Mouse (Mus musculus): ENCODE measurements around the gene Tctex1d1. TPM values are rescaled to one million over a fixed set of nuclear protein-coding genes. Genes with fewer than 3 reads are reported as not detected.

Gene Tctex1d1
- not detected for total RNA-seq (2021)
- polyA plus RNA-seq (2012; rRNA removed), result 0.20 TPM in 1 of 2 replicates, not detected in the other
- long read RNA-seq, result 0 reads

GRCm38 (mm10) chr4:102978440-102978839, at the start of gene Tctex1d1:
Gene Tctex1d1 (plus strand): TSS chr4:102978606.
- peak; percentile 3 to 23 for DNase-seq
- intact Hi-C loops (cut with DNase I), result no loop called here
- no peak within 1 kb of the TSS for H3K27ac ChIP-seq
- H3K4me3 ChIP-seq, result no peak within 1 kb of the TSS
- H3K27me3 ChIP-seq (ENCODE audit: control insufficient read depth, insufficient read depth, low read length), result 0 out of 2 replicates have a peak, but pooled peaks cover 1% of the 10 kb centered on the region
- no peak for TF ChIP-seq CTCF (IDR thresholded peaks at IDR 0.05)
- TF ChIP-seq EP300 (IDR thresholded peaks at IDR 0.05; ENCODE audit: insufficient read depth, low read depth, low read length), result no peak
- no peak for TF ChIP-seq POLR2A (IDR thresholded peaks at IDR 0.05; ENCODE audit: insufficient read depth, low read depth, low read length)
- no peaks in the 10 kb centered on the region for H3K4me1 ChIP-seq (ENCODE audit: control insufficient read depth, insufficient read depth, low read length)
- H3K79me2 ChIP-seq (replicated peaks; ENCODE audit: control insufficient read depth, insufficient read depth, low read length), result no peaks in the 10 kb centered on the region
- 3% methylated on average over 13 of the region's 13 CpGs for WGBS
- no peaks in the 10 kb centered on the region for H3K36me3 ChIP-seq (ENCODE audit: control insufficient read depth, insufficient read depth, low read length)
- H3K9ac ChIP-seq (ENCODE audit: low read depth, low read length), result no peak within 1 kb of the TSS

DNA sequence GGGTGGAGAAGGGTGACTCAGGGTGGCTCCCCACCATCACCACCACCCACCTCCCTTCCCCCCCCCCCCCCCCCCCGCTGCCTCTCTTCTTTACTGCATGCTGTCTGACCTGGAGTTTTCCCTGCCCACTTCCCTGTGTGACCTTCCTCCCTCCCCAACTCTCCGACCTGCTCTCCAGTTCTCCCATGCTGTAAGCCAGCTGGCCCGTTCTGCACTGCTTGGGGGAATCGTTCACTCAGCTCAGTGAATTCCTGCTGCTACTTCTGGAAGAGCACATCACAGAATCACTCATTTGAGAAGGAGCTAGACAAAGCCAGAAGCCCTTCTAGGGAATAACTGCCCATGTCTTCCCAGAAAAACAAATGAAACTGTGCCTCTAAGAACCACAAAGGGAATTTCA, 48.9 kb upstream of the Tctex1d1 start:
- intact Hi-C loops (cut with DNase I), result no loop called here
- H3K36me3 ChIP-seq (ENCODE audit: control insufficient read depth, insufficient read depth, low read length), result no peaks in the 10 kb centered on the region
- TF ChIP-seq CTCF (IDR thresholded peaks at IDR 0.05) (no peak), POLR2A (IDR thresholded peaks at IDR 0.05; ENCODE audit: insufficient read depth, low read depth, low read length) (no peak), EP300 (IDR thresholded peaks at IDR 0.05; ENCODE audit: insufficient read depth, low read depth, low read length) (no peak)
- no peaks in the 10 kb centered on the region for H3K27me3 ChIP-seq (ENCODE audit: control insufficient read depth, insufficient read depth, low read length)
- DNase-seq, result no peak
- H3K4me1 ChIP-seq (ENCODE audit: control insufficient read depth, insufficient read depth, low read length), result no peaks in the 10 kb centered on the region
- H3K4me3 ChIP-seq, result no peak overlapping the region
- WGBS, result 27% methylated on average over 3 of the region's 4 CpGs
- no peak overlapping the region for H3K27ac ChIP-seq
- H3K79me2 ChIP-seq (replicated peaks; ENCODE audit: control insufficient read depth, insufficient read depth, low read length), result no peaks in the 10 kb centered on the region
- no peak overlapping the region for H3K9ac ChIP-seq (ENCODE audit: low read depth, low read length)

- Histone ChIP-seq H3K4me3 (no peak overlapping the region), H3K27me3 (ENCODE audit: control insufficient read depth, insufficient read depth, low read length) (no peaks in the 10 kb centered on the region), H3K27ac (no peak overlapping the region), H3K4me1 (ENCODE audit: control insufficient read depth, insufficient read depth, low read length) (no peaks in the 10 kb centered on the region), H3K36me3 (ENCODE audit: control insufficient read depth, insufficient read depth, low read length) (no peaks in the 10 kb centered on the region), H3K79me2 (replicated peaks; ENCODE audit: control insufficient read depth, insufficient read depth, low read length) (no peaks in the 10 kb centered on the region), H3K9ac (ENCODE audit: low read depth, low read length) (no peak overlapping the region)
- intact Hi-C loops (cut with DNase I), result no loop called here
- 88% methylated on average over 7 of the region's 7 CpGs for WGBS
- peak in 1 of 2 experiments; percentile 3 for DNase-seq
- TF ChIP-seq CTCF (IDR thresholded peaks at IDR 0.05) (no peak), POLR2A (IDR thresholded peaks at IDR 0.05; ENCODE audit: insufficient read depth, low read depth, low read length) (no peak), EP300 (IDR thresholded peaks at IDR 0.05; ENCODE audit: insufficient read depth, low read depth, low read length) (no peak)
Measured at GRCm38 (mm10) chr4:102930679-102931078, 47.7 kb upstream of the Tctex1d1 start.

- H3K36me3 ChIP-seq (ENCODE audit: control insufficient read depth, insufficient read depth, low read length), result no peaks in the 10 kb centered on the region
- TF ChIP-seq CTCF (IDR thresholded peaks at IDR 0.05) (no peak), POLR2A (IDR thresholded peaks at IDR 0.05; ENCODE audit: insufficient read depth, low read depth, low read length) (no peak), EP300 (IDR thresholded peaks at IDR 0.05; ENCODE audit: insufficient read depth, low read depth, low read length) (no peak)
- no peaks in the 10 kb centered on the region for H3K4me1 ChIP-seq (ENCODE audit: control insufficient read depth, insufficient read depth, low read length)
- H3K27ac ChIP-seq, result no peak overlapping the region
- no peak for DNase-seq
- H3K9ac ChIP-seq (ENCODE audit: low read depth, low read length), result no peak overlapping the region
- no peaks in the 10 kb centered on the region for H3K79me2 ChIP-seq (replicated peaks; ENCODE audit: control insufficient read depth, insufficient read depth, low read length)
- H3K4me3 ChIP-seq, result no peak overlapping the region
- no peaks in the 10 kb centered on the region for H3K27me3 ChIP-seq (ENCODE audit: control insufficient read depth, insufficient read depth, low read length)
- intact Hi-C loops (cut with DNase I), result no loop called here
- 74% methylated on average over 3 of the region's 3 CpGs for WGBS
Measured at GRCm38 (mm10) chr4:102940266-102940665, 38.1 kb upstream of the Tctex1d1 start.

DNA sequence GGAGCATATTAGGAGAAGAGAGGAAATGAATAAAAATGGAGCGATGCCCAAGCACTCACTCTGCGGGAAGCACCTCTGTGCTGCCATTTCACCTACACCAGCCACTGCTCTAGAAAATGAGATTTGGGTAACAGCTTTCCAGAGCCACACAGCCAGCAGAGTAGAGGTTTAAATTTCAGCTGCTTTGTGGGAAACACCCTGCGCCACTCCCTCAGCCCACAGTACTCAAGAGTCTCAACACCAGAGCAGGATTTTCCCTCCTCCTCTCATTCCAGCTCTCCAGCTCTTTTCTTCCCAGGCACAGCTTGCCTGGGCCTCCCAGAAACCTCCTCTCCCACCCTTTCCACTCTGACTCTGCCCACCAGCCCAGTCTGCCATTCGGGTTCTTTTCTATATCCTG, 37.7 kb upstream of the Tctex1d1 start:
- 87% methylated on average over 4 of the region's 4 CpGs for WGBS
- Histone ChIP-seq H3K79me2 (replicated peaks; ENCODE audit: control insufficient read depth, insufficient read depth, low read length) (no peaks in the 10 kb centered on the region), H3K36me3 (ENCODE audit: control insufficient read depth, insufficient read depth, low read length) (no peaks in the 10 kb centered on the region), H3K27me3 (ENCODE audit: control insufficient read depth, insufficient read depth, low read length) (no peaks in the 10 kb centered on the region), H3K27ac (no peak overlapping the region), H3K9ac (ENCODE audit: low read depth, low read length) (no peak overlapping the region), H3K4me1 (ENCODE audit: control insufficient read depth, insufficient read depth, low read length) (no peaks in the 10 kb centered on the region), H3K4me3 (no peak overlapping the region)
- intact Hi-C loops (cut with DNase I), result no loop called here
- TF ChIP-seq EP300 (IDR thresholded peaks at IDR 0.05; ENCODE audit: insufficient read depth, low read depth, low read length) (no peak), CTCF (IDR thresholded peaks at IDR 0.05) (no peak), POLR2A (IDR thresholded peaks at IDR 0.05; ENCODE audit: insufficient read depth, low read depth, low read length) (no peak)
- DNase-seq, result no peak

DNA sequence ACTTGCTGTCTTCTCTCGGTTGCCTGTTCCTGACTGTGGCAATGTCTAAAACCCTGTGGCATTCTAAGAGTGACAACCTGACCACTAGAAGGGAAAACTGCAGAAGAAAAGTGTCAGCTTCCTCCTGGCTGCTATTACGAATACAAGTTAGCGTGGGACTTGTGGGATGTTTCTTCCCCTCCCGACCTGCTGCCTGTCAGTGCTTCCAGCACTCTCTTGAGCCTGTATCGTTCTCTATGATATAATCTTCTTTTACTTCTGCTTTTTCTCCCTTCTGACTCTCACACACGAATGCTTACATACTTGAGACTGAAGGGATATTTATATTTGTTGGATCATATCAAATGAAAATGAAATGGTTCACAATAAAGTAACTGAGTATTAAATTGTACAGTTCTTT, 34.1 kb upstream of the Tctex1d1 start:
- Histone ChIP-seq H3K27ac (no peak overlapping the region), H3K4me1 (ENCODE audit: control insufficient read depth, insufficient read depth, low read length) (no peaks in the 10 kb centered on the region), H3K79me2 (replicated peaks; ENCODE audit: control insufficient read depth, insufficient read depth, low read length) (no peaks in the 10 kb centered on the region), H3K27me3 (ENCODE audit: control insufficient read depth, insufficient read depth, low read length) (no peaks in the 10 kb centered on the region), H3K4me3 (no peak overlapping the region), H3K9ac (ENCODE audit: low read depth, low read length) (no peak overlapping the region), H3K36me3 (ENCODE audit: control insufficient read depth, insufficient read depth, low read length) (no peaks in the 10 kb centered on the region)
- no peak for DNase-seq
- intact Hi-C loops (cut with DNase I), result no loop called here
- TF ChIP-seq POLR2A (IDR thresholded peaks at IDR 0.05; ENCODE audit: insufficient read depth, low read depth, low read length) (no peak), CTCF (IDR thresholded peaks at IDR 0.05) (no peak), EP300 (IDR thresholded peaks at IDR 0.05; ENCODE audit: insufficient read depth, low read depth, low read length) (no peak)
- 58% methylated on average over 6 of the region's 6 CpGs for WGBS
